In genomic region chr15:87544401-87545129, GRCm38 (mm10) we compare ENCODE assay signal across 9 mouse cellular contexts. TPM values are rescaled to one million over a fixed set of nuclear protein-coding genes. Genes with fewer than 3 reads are reported as not detected.
DNase-seq lines count a peak whose midpoint lies in the region; ATAC-seq and TF ChIP-seq lines count a peak whose summit lies in the region.
"Had no signal": no experiment of that assay in that cellular context is flagged by ENCODE, and none has a peak within 500 bp of the region (broad histone marks: within the 10 kb centered on the region; RNA-seq: fewer than 3 reads in every experiment).

No protein-coding gene starts in this region.

- peak in 1 of 2 experiments; percentile 40 for DNase-seq in layer of hippocampus, adult 2 months (ENCODE audit: low spot score in 2 of 2)
- no peak for DNase-seq in layer of hippocampus, adult 8-10 months (ENCODE audit: low spot score in 2 of 2)
- peak; percentile 57 for DNase-seq in cerebellum, adult 11-12 months
- peak; percentile 76 for DNase-seq in forebrain, embryonic 14.5 days (ENCODE audit: low spot score)
- peak; percentile 64 for DNase-seq in mesoderm, embryonic 11.5 days (ENCODE audit: low read depth, low spot score)
- peak; percentile 70 for DNase-seq in stomach, postnatal 0 days (ENCODE audit: low spot score)

- ATAC-seq in forebrain, embryonic 14.5 days = peak; percentile 48
- peak; percentile 82 for ATAC-seq in intestine, embryonic 15.5 days
- peak; percentile 67 for ATAC-seq in stomach, postnatal 0 days (ENCODE audit: low FRiP score, low TSS enrichment)
- ATAC-seq in megakaryocyte, adult 5-6 weeks (ENCODE audit: poor library complexity, severe bottlenecking) = no peak

- peaks cover 31% of the 10 kb centered on the region for H3K4me1 ChIP-seq in forebrain, embryonic 14.5 days (ENCODE audit: control insufficient read depth, insufficient read depth, low read length)
- H3K4me1 ChIP-seq in intestine, embryonic 15.5 days (replicated peaks) = peaks cover 5% of the 10 kb centered on the region; the same call in 1 of the 2 replicates
- no peaks in the 10 kb centered on the region; the same call in 1 of the 2 replicates for H3K4me1 ChIP-seq in stomach, postnatal 0 days (replicated peaks; ENCODE audit: control insufficient read depth, insufficient read depth)

- H3K4me3 ChIP-seq in layer of hippocampus, adult 2 months = peak overlapping the region; percentile 82
- peak overlapping the region; percentile 77 for H3K4me3 ChIP-seq in forebrain, embryonic 14.5 days (ENCODE audit: low read depth, low read length)
- H3K4me3 ChIP-seq in intestine, embryonic 15.5 days (replicated peaks) = peak overlapping the region; percentile 46
- peak overlapping the region; percentile 42 for H3K4me3 ChIP-seq in stomach, postnatal 0 days (ENCODE audit: low read depth, low read length)
- H3K4me3 ChIP-seq: myocyte had no signal

- peak overlapping the region; percentile 95 for H3K9ac ChIP-seq in forebrain, embryonic 14.5 days (ENCODE audit: low read length)
- peak overlapping the region; percentile 44; the same call in 1 of the 2 replicates for H3K9ac ChIP-seq in intestine, embryonic 15.5 days
- H3K9ac ChIP-seq in stomach, postnatal 0 days (ENCODE audit: low read length) = no peak overlapping the region

- under 1% methylated on average over 69 of the region's 84 CpGs for WGBS in forebrain, embryonic 14.5 days
- under 1% methylated on average over 83 of the region's 84 CpGs for WGBS in intestine, embryonic 15.5 days
- WGBS in stomach, postnatal 0 days = under 1% methylated on average over 72 of the region's 84 CpGs

- 0 out of 2 replicates have a peak, but pooled peaks cover 3% of the 10 kb centered on the region for H3K27me3 ChIP-seq in forebrain, embryonic 14.5 days (replicated peaks; ENCODE audit: control insufficient read depth, insufficient read depth, low read length)
- H3K27me3 ChIP-seq in intestine, embryonic 15.5 days (replicated peaks) = peaks cover 73% of the 10 kb centered on the region
- peaks cover 25% of the 10 kb centered on the region; the same call in 1 of the 2 replicates for H3K27me3 ChIP-seq in stomach, postnatal 0 days (ENCODE audit: control insufficient read depth, insufficient read depth, low read length)

- no peak for TF ChIP-seq EP300 in stomach, postnatal 0 days (optimal IDR thresholded peaks at IDR 0.05)

- H3K36me3 ChIP-seq in forebrain, embryonic 14.5 days (ENCODE audit: control insufficient read depth, insufficient read depth, low read length) = no peaks in the 10 kb centered on the region
- no peaks in the 10 kb centered on the region for H3K36me3 ChIP-seq in intestine, embryonic 15.5 days
- no peaks in the 10 kb centered on the region for H3K36me3 ChIP-seq in stomach, postnatal 0 days (ENCODE audit: control insufficient read depth, insufficient read depth, low read length)

- 0 out of 2 replicates have a peak, but pooled peaks have one; percentile 5 for TF ChIP-seq CTCF in layer of hippocampus, adult 2 months (conservative IDR thresholded peaks at IDR 0.05)
- TF ChIP-seq CTCF in stomach, postnatal 0 days (IDR thresholded peaks at IDR 0.05; ENCODE audit: low read depth) = peak; percentile 13; the same call in 1 of the 2 replicates

- peak overlapping the region; percentile 78 for H3K4me2 ChIP-seq in forebrain, embryonic 14.5 days (ENCODE audit: low read length)
- H3K4me2 ChIP-seq in intestine, embryonic 15.5 days (replicated peaks) = peak overlapping the region; percentile 92
- H3K4me2 ChIP-seq in stomach, postnatal 0 days (replicated peaks; ENCODE audit: low read depth) = peak overlapping the region; percentile 62

- H3K27ac ChIP-seq in layer of hippocampus, adult 2 months = peak overlapping the region; percentile 96
- peak overlapping the region; percentile 77 for H3K27ac ChIP-seq in forebrain, embryonic 14.5 days (ENCODE audit: low read depth, low read length)
- no peak overlapping the region for H3K27ac ChIP-seq in intestine, embryonic 15.5 days
- no peak overlapping the region for H3K27ac ChIP-seq in stomach, postnatal 0 days (replicated peaks)

- no peaks in the 10 kb centered on the region for H3K9me3 ChIP-seq in forebrain, embryonic 14.5 days (replicated peaks; ENCODE audit: control insufficient read depth, low read length)
- H3K9me3 ChIP-seq in intestine, embryonic 15.5 days = no peaks in the 10 kb centered on the region
- no peaks in the 10 kb centered on the region for H3K9me3 ChIP-seq in stomach, postnatal 0 days (ENCODE audit: control insufficient read depth, low read length)

RNA-seq across cellular contexts. Expression of gene Fam19a5, which starts 0.5 kb away (rescaled TPM):
- 100 to 1,000 TPM; 135 to 141 TPM for total RNA-seq in layer of hippocampus, adult 2 months (2021)
- total RNA-seq in layer of hippocampus, adult 8-10 months (2022) = 100 to 1,000 TPM; 117 to 129 (median 120) TPM
- polyA plus RNA-seq in forebrain, embryonic 14.5 days (2014; fragmentation: Nextera tagmentation; extraction: Ambion mirVana) = 15.8 and 16.0 TPM in 2 replicates
- 2.4 and 2.6 TPM in 2 replicates for polyA plus RNA-seq in intestine, embryonic 15.5 days (2015; fragmentation: Nextera tagmentation; extraction: Ambion mirVana)
- 3.0 and 3.6 TPM in 2 replicates for polyA plus RNA-seq in stomach, postnatal 0 days (2015; fragmentation: Nextera tagmentation; extraction: Ambion mirVana)
- total RNA-seq in megakaryocyte, adult 5-6 weeks (2015) = not detected in 2 replicates
- not detected in 2 replicates for total RNA-seq in megakaryocyte, adult 5-6 weeks (2017)

Comparison
In these comparisons a context has a peak if more than half of its experiments do, and no peak if none do; other contexts are left out.
1. DNase-seq: peak in cerebellum, adult 11-12 months (single experiment), forebrain, embryonic 14.5 days (single experiment), mesoderm, embryonic 11.5 days (single experiment) and stomach, postnatal 0 days (single experiment); none in layer of hippocampus, adult 8-10 months (0 of 2).
2. H3K27ac ChIP-seq: peak in layer of hippocampus, adult 2 months (single experiment) and forebrain, embryonic 14.5 days (single experiment); none in intestine, embryonic 15.5 days (single experiment) and stomach, postnatal 0 days (single experiment).
3. RNA of gene Fam19a5, which starts 0.5 kb away (total RNA-seq): 135 to 141 TPM in layer of hippocampus, adult 2 months and 117 to 129 TPM in layer of hippocampus, adult 8-10 months; not detected in megakaryocyte, adult 5-6 weeks; every median in the first group is over 100 times any median in the second.
4. Peak in every context shown above with its lines, with median percentiles within 50 percentile points of each other: H3K4me3 ChIP-seq and H3K4me2 ChIP-seq.